Mouse (Mus musculus) brain, embryonic 14.5 days (tissue): ENCODE data around the gene Npas3.

ENCODE experiments used
- CTCF ChIP-seq: fragments of 200-500 bp; IDR thresholded peaks from 2 replicates; pipeline ENCODE4 v1.5.1; 2012; ENCODE audit warnings: inconsistent platforms, mild to moderate bottlenecking, moderate library complexity, borderline replicate concordance; ENCODE audit not compliant: insufficient read depth, insufficient read length; ENCODE audit errors: extremely low read depth
- POLR2A ChIP-seq: fragments of 200-500 bp; IDR thresholded peaks from 2 replicates; pipeline ENCODE4 v1.6.1; 2012; ENCODE audit warnings: mild to moderate bottlenecking, inconsistent platforms, borderline replicate concordance; ENCODE audit not compliant: poor library complexity, insufficient read depth, insufficient read length, severe bottlenecking; ENCODE audit errors: extremely low read depth

DNA sequence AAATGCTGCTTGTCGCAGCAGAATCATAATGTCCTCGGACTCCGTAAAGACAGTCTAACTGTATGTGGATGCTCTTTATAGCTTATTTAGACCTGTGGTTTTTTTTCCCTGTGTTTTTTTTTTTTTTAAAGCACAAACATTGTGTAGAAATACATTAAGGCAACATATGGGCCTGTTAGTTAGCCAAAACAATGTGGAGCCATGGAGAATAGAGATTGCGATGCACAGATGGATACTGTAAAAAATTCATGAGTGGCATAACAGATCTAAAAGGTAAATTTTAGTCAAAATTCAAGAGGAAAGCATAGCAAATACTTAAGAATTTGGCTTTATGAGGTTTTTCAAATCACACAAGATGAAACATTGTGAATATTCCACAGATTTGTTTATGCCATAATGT, 444.0 kb downstream of the Npas3 start:
- TF ChIP-seq POLR2A (no peak), CTCF (no peak)
